Mouse (Mus musculus): Measurements from ENCODE around the gene Mgat5b. TPM values are rescaled to one million over a fixed set of nuclear protein-coding genes. Genes with fewer than 3 reads are reported as not detected.

Mgat5b gene
- polyA plus RNA-seq, 1 experiment from 2014 or later, result 1.3 TPM

- ATAC-seq (ENCODE audit: insufficient number of reproducible peaks, insufficient read depth, low FRiP score, low read depth), result no peak
- Histone ChIP-seq H3K36me3 (ENCODE audit: control insufficient read depth, insufficient read depth, low read length) (no peaks in the 10 kb centered on the region), H3K9me3 (ENCODE audit: control insufficient read depth, low read depth, low read length) (no peaks in the 10 kb centered on the region), H3K4me1 (ENCODE audit: control insufficient read depth, insufficient read depth, low read length) (0 out of 2 replicates have a peak, but pooled peaks cover 5% of the 10 kb centered on the region), H3K9ac (replicated peaks; ENCODE audit: low read depth, low read length) (no peak overlapping the region), H3K4me2 (replicated peaks; ENCODE audit: low read depth, low read length) (no peak overlapping the region), H3K4me3 (ENCODE audit: low read depth, low read length) (no peak overlapping the region), H3K27ac (ENCODE audit: low read length) (no peak overlapping the region), H3K27me3 (ENCODE audit: control insufficient read depth, insufficient read depth, low read length) (no peaks in the 10 kb centered on the region)
- 91% methylated on average over 9 of the region's 9 CpGs for WGBS
Observed at GRCm38 (mm10) chr11:116973508-116973907, 54.8 kb downstream of the Mgat5b start.

GRCm38 (mm10) chr11:116974341-116974740 lies 55.7 kb downstream of the Mgat5b start:
- H3K4me3 ChIP-seq (ENCODE audit: low read depth, low read length), result no peak overlapping the region
- ATAC-seq (ENCODE audit: insufficient number of reproducible peaks, insufficient read depth, low FRiP score, low read depth), result no peak
- 0 out of 2 replicates have a peak, but pooled peaks cover 5% of the 10 kb centered on the region for H3K4me1 ChIP-seq (ENCODE audit: control insufficient read depth, insufficient read depth, low read length)

GRCm38 (mm10) chr11:116980313-116980712 lies 61.6 kb downstream of the Mgat5b start:
- H3K36me3 ChIP-seq (ENCODE audit: control insufficient read depth, insufficient read depth, low read length), result no peaks in the 10 kb centered on the region
- H3K27ac ChIP-seq (ENCODE audit: low read length), result no peak overlapping the region
- 21% methylated on average over 5 of the region's 5 CpGs for WGBS
- H3K27me3 ChIP-seq (ENCODE audit: control insufficient read depth, insufficient read depth, low read length), result no peaks in the 10 kb centered on the region
- no peak overlapping the region for H3K9ac ChIP-seq (replicated peaks; ENCODE audit: low read depth, low read length)
- H3K9me3 ChIP-seq (ENCODE audit: control insufficient read depth, low read depth, low read length), result no peaks in the 10 kb centered on the region
- no peak overlapping the region for H3K4me3 ChIP-seq (ENCODE audit: low read depth, low read length)
- peaks cover 10% of the 10 kb centered on the region for H3K4me1 ChIP-seq (ENCODE audit: control insufficient read depth, insufficient read depth, low read length)
- peak; percentile 37; the same call in 1 of the 2 replicates for ATAC-seq (ENCODE audit: insufficient number of reproducible peaks, insufficient read depth, low FRiP score, low read depth)
- H3K4me2 ChIP-seq (replicated peaks; ENCODE audit: low read depth, low read length), result no peak overlapping the region

More at GRCm38 (mm10) chr11:116974341-116974740, 55.7 kb downstream of the Mgat5b start:
- H3K36me3 ChIP-seq (ENCODE audit: control insufficient read depth, insufficient read depth, low read length), result no peaks in the 10 kb centered on the region
- 74% methylated on average over 7 of the region's 7 CpGs for WGBS
- H3K4me2 ChIP-seq (replicated peaks; ENCODE audit: low read depth, low read length), result no peak overlapping the region
- no peak overlapping the region for H3K9ac ChIP-seq (replicated peaks; ENCODE audit: low read depth, low read length)
- no peak overlapping the region for H3K27ac ChIP-seq (ENCODE audit: low read length)
- H3K9me3 ChIP-seq (ENCODE audit: control insufficient read depth, low read depth, low read length), result no peaks in the 10 kb centered on the region
- H3K27me3 ChIP-seq (ENCODE audit: control insufficient read depth, insufficient read depth, low read length), result no peaks in the 10 kb centered on the region

- Histone ChIP-seq H3K9me3 (ENCODE audit: control insufficient read depth, low read depth, low read length) (no peaks in the 10 kb centered on the region), H3K9ac (replicated peaks; ENCODE audit: low read depth, low read length) (no peak overlapping the region), H3K36me3 (ENCODE audit: control insufficient read depth, insufficient read depth, low read length) (no peaks in the 10 kb centered on the region), H3K27me3 (ENCODE audit: control insufficient read depth, insufficient read depth, low read length) (no peaks in the 10 kb centered on the region), H3K4me3 (ENCODE audit: low read depth, low read length) (no peak overlapping the region), H3K4me2 (replicated peaks; ENCODE audit: low read depth, low read length) (no peak overlapping the region), H3K4me1 (ENCODE audit: control insufficient read depth, insufficient read depth, low read length) (peaks cover 10% of the 10 kb centered on the region), H3K27ac (ENCODE audit: low read length) (no peak overlapping the region)
- WGBS, result 63% methylated on average over 4 of the region's 4 CpGs
- no peak for ATAC-seq (ENCODE audit: insufficient number of reproducible peaks, insufficient read depth, low FRiP score, low read depth)
Observed at GRCm38 (mm10) chr11:116982543-116982942, 63.9 kb downstream of the Mgat5b start.

- ATAC-seq (ENCODE audit: insufficient number of reproducible peaks, insufficient read depth, low FRiP score, low read depth), result no peak
- no peaks in the 10 kb centered on the region for H3K36me3 ChIP-seq (ENCODE audit: control insufficient read depth, insufficient read depth, low read length)
- H3K27ac ChIP-seq (ENCODE audit: low read length), result no peak overlapping the region
- no peak overlapping the region for H3K9ac ChIP-seq (replicated peaks; ENCODE audit: low read depth, low read length)
- H3K9me3 ChIP-seq (ENCODE audit: control insufficient read depth, low read depth, low read length), result no peaks in the 10 kb centered on the region
- H3K27me3 ChIP-seq (ENCODE audit: control insufficient read depth, insufficient read depth, low read length), result no peaks in the 10 kb centered on the region
- H3K4me2 ChIP-seq (replicated peaks; ENCODE audit: low read depth, low read length), result no peak overlapping the region
- H3K4me3 ChIP-seq (ENCODE audit: low read depth, low read length), result no peak overlapping the region
- WGBS, result 79% methylated on average over 15 of the region's 15 CpGs
- peaks cover 1% of the 10 kb centered on the region for H3K4me1 ChIP-seq (ENCODE audit: control insufficient read depth, insufficient read depth, low read length)
Observed at GRCm38 (mm10) chr11:116985504-116986385, 67.1 kb downstream of the Mgat5b start.

GRCm38 (mm10) chr11:116988131-116988530 lies 69.5 kb downstream of the Mgat5b start:
- Histone ChIP-seq H3K9me3 (ENCODE audit: control insufficient read depth, low read depth, low read length) (no peaks in the 10 kb centered on the region), H3K27me3 (ENCODE audit: control insufficient read depth, insufficient read depth, low read length) (0 out of 2 replicates have a peak, but pooled peaks cover 3% of the 10 kb centered on the region), H3K4me2 (replicated peaks; ENCODE audit: low read depth, low read length) (no peak overlapping the region), H3K4me1 (ENCODE audit: control insufficient read depth, insufficient read depth, low read length) (no peaks in the 10 kb centered on the region), H3K36me3 (ENCODE audit: control insufficient read depth, insufficient read depth, low read length) (no peaks in the 10 kb centered on the region), H3K4me3 (ENCODE audit: low read depth, low read length) (no peak overlapping the region), H3K9ac (replicated peaks; ENCODE audit: low read depth, low read length) (no peak overlapping the region), H3K27ac (ENCODE audit: low read length) (0 out of 2 replicates have a peak overlapping the region, but pooled peaks have one; percentile 21)
- no peak for ATAC-seq (ENCODE audit: insufficient number of reproducible peaks, insufficient read depth, low FRiP score, low read depth)
- WGBS, result 42% methylated on average over 8 of the region's 8 CpGs

- peak overlapping the region; percentile 52 for H3K27ac ChIP-seq (ENCODE audit: low read length)
- ATAC-seq (ENCODE audit: insufficient number of reproducible peaks, insufficient read depth, low FRiP score, low read depth), result no peak
- peaks cover 8% of the 10 kb centered on the region; the same call in 1 of the 2 replicates for H3K27me3 ChIP-seq (ENCODE audit: control insufficient read depth, insufficient read depth, low read length)
- H3K9me3 ChIP-seq (ENCODE audit: control insufficient read depth, low read depth, low read length), result no peaks in the 10 kb centered on the region
- WGBS, result 46% methylated on average over 7 of the region's 7 CpGs
- no peak overlapping the region for H3K4me3 ChIP-seq (ENCODE audit: low read depth, low read length)
- no peak overlapping the region for H3K4me2 ChIP-seq (replicated peaks; ENCODE audit: low read depth, low read length)
- H3K9ac ChIP-seq (replicated peaks; ENCODE audit: low read depth, low read length), result no peak overlapping the region
- no peaks in the 10 kb centered on the region for H3K36me3 ChIP-seq (ENCODE audit: control insufficient read depth, insufficient read depth, low read length)
- no peaks in the 10 kb centered on the region for H3K4me1 ChIP-seq (ENCODE audit: control insufficient read depth, insufficient read depth, low read length)
Observed at GRCm38 (mm10) chr11:116990231-116990630, 71.6 kb downstream of the Mgat5b start.

- Histone ChIP-seq H3K4me1 (ENCODE audit: control insufficient read depth, insufficient read depth, low read length) (no peaks in the 10 kb centered on the region), H3K9me3 (ENCODE audit: control insufficient read depth, low read depth, low read length) (no peaks in the 10 kb centered on the region), H3K4me2 (replicated peaks; ENCODE audit: low read depth, low read length) (no peak overlapping the region), H3K36me3 (ENCODE audit: control insufficient read depth, insufficient read depth, low read length) (no peaks in the 10 kb centered on the region), H3K9ac (replicated peaks; ENCODE audit: low read depth, low read length) (no peak overlapping the region), H3K4me3 (ENCODE audit: low read depth, low read length) (no peak overlapping the region), H3K27ac (ENCODE audit: low read length) (no peak overlapping the region), H3K27me3 (ENCODE audit: control insufficient read depth, insufficient read depth, low read length) (peaks cover 8% of the 10 kb centered on the region; the same call in 1 of the 2 replicates)
- WGBS, result 75% methylated on average over 8 of the region's 8 CpGs
- no peak for ATAC-seq (ENCODE audit: insufficient number of reproducible peaks, insufficient read depth, low FRiP score, low read depth)
Observed at GRCm38 (mm10) chr11:116991410-116991809, 72.7 kb downstream of the Mgat5b start.

Measured in stomach, embryonic 14.5 days (tissue).